Mouse (Mus musculus) left cerebral cortex, adult 18-20 months (tissue): ENCODE results near the gene Taok2. TPM values are rescaled to one million over a fixed set of nuclear protein-coding genes. Genes with fewer than 3 reads are reported as not detected.
A peak's percentile ranks its signal among the peaks of the same experiment; 100 is the strongest.

ENCODE experiments used
- DNase-seq, 2 experiments: peaks; one replicate each; pipeline ENCODE4 v3.0.0; 2021 to 2022; ENCODE audit warnings: low spot score in 2 of 2, mixed read lengths in 1 of 2
- total RNA-seq, 2 experiments: library from RNA; stranded (reverse); gene quantifications; 2 replicates each; pipeline ENCODE4 v1.2.3; 2021

Taok2 gene
- total RNA-seq, 2 experiments from 2014 or later, result 150 to 163 TPM

GRCm38 (mm10) chr7:126877239-126877638 lies 7.3 kb downstream of the Taok2 start:
- no peak for DNase-seq

GRCm38 (mm10) chr7:126870520-126870891 lies 14.0 kb downstream of the Taok2 start:
- DNase-seq, result no peak

- no peak for DNase-seq
These were observed 14.6 kb downstream of the Taok2 start for GRCm38 (mm10) chr7:126869780-126870519.

GRCm38 (mm10) chr7:126868003-126868402 lies 16.5 kb downstream of the Taok2 start:
- no peak for DNase-seq

GRCm38 (mm10) chr7:126867534-126867933 lies 17.0 kb downstream of the Taok2 start:
- DNase-seq, result no peak

- no peak for DNase-seq
These were observed 20.7 kb downstream of the Taok2 start for GRCm38 (mm10) chr7:126863791-126864190.

- peak; percentile 95 to 97 for DNase-seq
These were observed 22.2 kb downstream of the Taok2 start, which contains the start of gene Ino80e for GRCm38 (mm10) chr7:126862147-126862784. TSS of gene Ino80e (minus strand) at chr7:126862377.

GRCm38 (mm10) chr7:126861429-126862130 lies 22.9 kb downstream of the Taok2 start, which contains the start of gene Hirip3:
TSS of gene Hirip3 (plus strand) at chr7:126861972.
- peak; percentile 96 to 97 for DNase-seq

- no peak for DNase-seq
These were observed 23.5 kb downstream of the Taok2 start for GRCm38 (mm10) chr7:126860987-126861386.

GRCm38 (mm10) chr7:126856741-126857420 lies 27.6 kb downstream of the Taok2 start:
- DNase-seq, result no peak

- no peak for DNase-seq
These were observed 28.9 kb downstream of the Taok2 start for GRCm38 (mm10) chr7:126855641-126856040.

GRCm38 (mm10) chr7:126853454-126853853 lies 31.0 kb downstream of the Taok2 start:
- no peak for DNase-seq

GRCm38 (mm10) chr7:126851192-126851591 lies 33.3 kb downstream of the Taok2 start:
- no peak for DNase-seq

- DNase-seq, result no peak
These were observed 34.3 kb downstream of the Taok2 start for GRCm38 (mm10) chr7:126850161-126850560.

- DNase-seq, result peak in 1 of 2 experiments; percentile 59
These were observed 35.7 kb downstream of the Taok2 start for GRCm38 (mm10) chr7:126848794-126849193.

GRCm38 (mm10) chr7:126847421-126848398 lies 36.8 kb downstream of the Taok2 start:
- no peak for DNase-seq

GRCm38 (mm10) chr7:126847116-126847420 lies 37.4 kb downstream of the Taok2 start, which contains the start of gene Doc2a:
TSS of gene Doc2a (plus strand) at chr7:126847416.
- DNase-seq, result no peak

- DNase-seq, result no peak
These were observed 39.0 kb downstream of the Taok2 start for GRCm38 (mm10) chr7:126845516-126845915.

GRCm38 (mm10) chr7:126843276-126843675 lies 41.2 kb downstream of the Taok2 start:
- no peak for DNase-seq

GRCm38 (mm10) chr7:126833294-126833693 lies 51.2 kb downstream of the Taok2 start:
- DNase-seq, result no peak
